Mouse (Mus musculus): ENCODE results near the gene Prss45. TPM values are rescaled to one million over a fixed set of nuclear protein-coding genes. Genes with fewer than 3 reads are reported as not detected.

Gene Prss45
- polyA plus RNA-seq, 1 experiment, result not detected

DNA sequence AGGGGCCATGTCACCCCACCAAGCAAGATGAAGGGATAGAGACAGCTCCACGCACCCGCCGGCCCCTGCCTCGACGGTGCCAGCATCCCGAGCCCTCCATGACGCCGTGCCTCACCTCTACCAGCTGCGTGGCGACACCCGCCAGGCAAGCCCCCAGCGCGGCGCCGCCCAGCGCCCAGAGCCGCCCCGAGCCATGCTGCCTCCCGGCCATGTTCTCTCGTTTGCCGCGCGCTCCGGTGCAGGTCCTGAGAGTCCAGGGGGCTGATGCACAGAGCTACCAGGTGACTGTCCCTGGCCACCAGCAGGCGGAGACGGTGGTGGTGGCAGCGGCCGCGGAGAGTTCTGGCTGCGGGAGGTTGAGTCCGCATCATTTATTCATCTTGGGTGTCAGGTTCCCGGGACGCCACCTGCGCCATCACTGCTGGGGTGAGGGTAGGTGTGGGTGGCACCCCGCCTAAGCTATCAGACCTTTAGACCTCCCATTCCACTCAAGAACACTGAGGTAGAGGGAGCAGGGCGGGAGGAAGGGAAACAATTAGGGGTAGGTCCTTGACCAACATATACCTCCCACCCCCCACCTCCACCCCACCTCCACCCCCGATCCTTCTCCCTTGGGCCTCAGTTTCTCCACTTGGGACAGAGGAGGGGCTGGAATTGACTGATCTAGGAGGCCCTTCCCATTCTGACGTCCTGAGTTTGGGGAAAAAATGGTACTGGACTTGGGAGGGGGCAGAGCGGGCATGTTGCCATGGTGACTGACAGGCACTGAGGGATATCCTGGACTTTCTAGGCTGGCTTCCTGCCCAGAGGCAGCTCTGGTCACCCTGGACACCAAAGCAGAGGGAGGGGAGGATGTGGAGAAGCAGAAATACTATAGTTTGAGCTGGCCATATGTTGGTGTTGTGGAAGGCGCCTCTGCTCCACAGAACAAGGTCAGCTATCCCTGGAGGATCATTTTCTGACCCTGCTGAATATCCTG is 39.6 kb downstream of the Prss45 start:
- no peaks in the 10 kb centered on the region; the same call in 1 of the 2 replicates for H3K4me1 ChIP-seq (ENCODE audit: control insufficient read depth, insufficient read depth, insufficient read length)
- 31% methylated on average over 40 of the region's 40 CpGs for WGBS
- H3K4me3 ChIP-seq (ENCODE audit: extremely low read depth, insufficient read depth, insufficient read length), result peak overlapping the region; percentile 13; the same call in 1 of the 2 replicates
- no peaks in the 10 kb centered on the region for H3K36me3 ChIP-seq (ENCODE audit: control insufficient read depth, insufficient read depth, low read length)
- no peaks in the 10 kb centered on the region for H3K27me3 ChIP-seq (ENCODE audit: control insufficient read depth, insufficient read depth, low read length)
- no peak overlapping the region for H3K27ac ChIP-seq (ENCODE audit: insufficient read depth, low read length)
- no peak for TF ChIP-seq CTCF (IDR thresholded peaks at IDR 0.05; ENCODE audit: extremely low read depth, insufficient read depth, insufficient read length, insufficient replicate concordance)
- no peak for TF ChIP-seq POLR2A (IDR thresholded peaks at IDR 0.05; ENCODE audit: low read depth, low read length)
- DNase-seq (ENCODE audit: low read depth in 1 of 2, low spot score in 2 of 2), result no peak

DNA sequence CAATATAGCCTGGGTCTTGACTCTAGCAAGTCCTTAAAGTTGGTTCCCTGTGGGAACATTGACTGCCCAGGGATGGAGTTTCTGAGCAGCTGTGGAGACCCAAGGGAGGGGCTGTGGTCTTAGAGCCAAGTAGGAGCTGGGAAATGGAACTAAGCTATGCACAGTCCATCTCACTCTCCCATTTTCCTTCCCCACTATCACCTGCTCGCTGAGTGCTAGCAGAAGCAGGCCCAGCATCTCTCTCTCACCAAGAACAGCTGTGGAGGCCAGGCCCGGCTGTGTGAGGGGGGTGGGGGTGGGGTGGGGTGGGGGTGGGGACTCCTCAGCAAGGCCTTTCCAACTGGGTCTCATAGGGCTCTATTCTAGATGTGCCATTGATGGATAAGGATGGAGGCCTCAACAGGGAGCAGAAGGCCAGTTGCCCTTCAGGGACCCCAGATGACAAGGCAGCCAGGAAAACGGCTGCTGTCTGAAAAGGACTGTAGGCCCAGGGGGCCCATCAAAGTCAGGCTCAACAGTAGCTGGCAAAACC is 40.3 kb downstream of the Prss45 start:
- DNase-seq (ENCODE audit: low read depth in 1 of 2, low spot score in 2 of 2), result no peak
- 84% methylated on average over 3 of the region's 3 CpGs for WGBS
- H3K27me3 ChIP-seq (ENCODE audit: control insufficient read depth, insufficient read depth, low read length), result no peaks in the 10 kb centered on the region
- H3K4me3 ChIP-seq (ENCODE audit: extremely low read depth, insufficient read depth, insufficient read length), result no peak overlapping the region
- no peak overlapping the region for H3K27ac ChIP-seq (ENCODE audit: insufficient read depth, low read length)
- no peak for TF ChIP-seq CTCF (IDR thresholded peaks at IDR 0.05; ENCODE audit: extremely low read depth, insufficient read depth, insufficient read length, insufficient replicate concordance)
- TF ChIP-seq POLR2A (IDR thresholded peaks at IDR 0.05; ENCODE audit: low read depth, low read length), result no peak
- no peaks in the 10 kb centered on the region for H3K36me3 ChIP-seq (ENCODE audit: control insufficient read depth, insufficient read depth, low read length)
- no peaks in the 10 kb centered on the region; the same call in 1 of the 2 replicates for H3K4me1 ChIP-seq (ENCODE audit: control insufficient read depth, insufficient read depth, insufficient read length)

DNA sequence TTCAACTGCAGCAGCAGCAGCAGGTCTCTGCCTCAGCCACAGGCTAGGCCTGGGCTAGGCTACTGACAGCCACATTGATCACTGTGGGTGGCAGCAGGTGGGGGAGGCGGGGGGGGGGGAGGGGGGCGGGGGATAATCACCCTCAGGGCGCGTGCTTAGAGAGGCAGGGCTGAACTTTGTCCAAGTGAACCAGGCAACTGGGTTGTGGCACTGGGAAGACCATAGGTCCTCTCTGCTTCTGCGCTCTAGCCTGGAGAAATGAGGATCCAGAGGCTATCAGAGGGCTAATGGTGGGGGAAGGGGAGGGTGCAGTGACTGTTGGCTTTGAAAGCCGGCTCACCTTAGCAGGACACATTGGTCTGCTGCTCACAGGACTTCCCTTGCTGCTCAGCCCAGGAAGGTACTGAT is 40.9 kb downstream of the Prss45 start:
- 78% methylated on average over 6 of the region's 6 CpGs for WGBS
- no peak for DNase-seq (ENCODE audit: low read depth in 1 of 2, low spot score in 2 of 2)
- no peaks in the 10 kb centered on the region; the same call in 1 of the 2 replicates for H3K27me3 ChIP-seq (ENCODE audit: control insufficient read depth, insufficient read depth, low read length)
- H3K4me1 ChIP-seq (ENCODE audit: control insufficient read depth, insufficient read depth, insufficient read length), result no peaks in the 10 kb centered on the region; the same call in 1 of the 2 replicates
- no peak for TF ChIP-seq CTCF (IDR thresholded peaks at IDR 0.05; ENCODE audit: extremely low read depth, insufficient read depth, insufficient read length, insufficient replicate concordance)
- no peak for TF ChIP-seq POLR2A (IDR thresholded peaks at IDR 0.05; ENCODE audit: low read depth, low read length)
- no peak overlapping the region for H3K4me3 ChIP-seq (ENCODE audit: extremely low read depth, insufficient read depth, insufficient read length)
- no peak overlapping the region for H3K27ac ChIP-seq (ENCODE audit: insufficient read depth, low read length)
- no peaks in the 10 kb centered on the region for H3K36me3 ChIP-seq (ENCODE audit: control insufficient read depth, insufficient read depth, low read length)

DNA sequence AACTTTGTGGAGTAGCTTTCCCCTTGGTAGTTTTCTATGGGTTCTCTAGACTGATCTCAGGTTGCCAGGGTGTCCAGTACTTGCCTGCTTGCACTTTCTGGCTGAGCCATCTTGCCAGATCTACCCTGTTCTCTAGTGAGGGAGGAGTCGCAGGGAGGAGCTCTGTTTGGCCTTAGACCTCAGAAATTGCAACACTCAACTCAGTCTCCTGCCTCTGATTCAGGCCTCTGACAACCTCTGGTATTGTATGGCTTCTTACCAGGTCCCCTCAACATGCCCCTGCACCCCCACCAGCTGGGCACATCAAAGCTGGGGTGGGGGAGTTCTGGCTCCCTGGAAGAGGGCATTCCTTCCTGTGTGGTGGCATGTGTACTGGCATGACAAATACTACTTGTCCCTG is 43.0 kb downstream of the Prss45 start:
- WGBS, result 61% methylated on average over 1 of the region's 1 CpGs
- no peaks in the 10 kb centered on the region; the same call in 1 of the 2 replicates for H3K4me1 ChIP-seq (ENCODE audit: control insufficient read depth, insufficient read depth, insufficient read length)
- H3K27ac ChIP-seq (ENCODE audit: insufficient read depth, low read length), result peak overlapping the region; percentile 5; the same call in 1 of the 2 replicates
- DNase-seq (ENCODE audit: low read depth in 1 of 2, low spot score in 2 of 2), result no peak
- H3K27me3 ChIP-seq (ENCODE audit: control insufficient read depth, insufficient read depth, low read length), result no peaks in the 10 kb centered on the region; the same call in 1 of the 2 replicates
- H3K4me3 ChIP-seq (ENCODE audit: extremely low read depth, insufficient read depth, insufficient read length), result no peak overlapping the region
- H3K36me3 ChIP-seq (ENCODE audit: control insufficient read depth, insufficient read depth, low read length), result no peaks in the 10 kb centered on the region
- TF ChIP-seq CTCF (IDR thresholded peaks at IDR 0.05; ENCODE audit: extremely low read depth, insufficient read depth, insufficient read length, insufficient replicate concordance), result no peak
- no peak for TF ChIP-seq POLR2A (IDR thresholded peaks at IDR 0.05; ENCODE audit: low read depth, low read length)

DNA sequence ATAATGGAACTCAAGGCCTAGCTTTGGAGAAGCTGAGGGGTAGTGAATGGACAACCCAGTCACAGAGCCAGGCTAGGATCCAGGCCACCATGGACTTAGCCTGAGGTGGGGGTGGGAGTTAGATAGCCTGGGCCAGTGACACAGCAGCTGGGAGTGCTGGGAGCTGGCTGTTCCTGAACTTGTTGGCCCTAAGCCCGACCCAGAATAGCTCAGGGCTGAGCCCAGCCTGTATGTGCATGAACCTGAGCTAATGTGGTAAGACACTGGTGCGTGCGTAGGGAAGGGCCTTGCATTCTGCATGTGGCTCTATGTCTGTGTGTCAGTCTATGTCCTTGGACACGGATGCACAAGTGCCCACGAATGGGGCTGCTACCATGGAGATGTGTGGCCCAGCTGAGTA is 43.5 kb downstream of the Prss45 start:
- TF ChIP-seq POLR2A (IDR thresholded peaks at IDR 0.05; ENCODE audit: low read depth, low read length), result no peak
- DNase-seq (ENCODE audit: low read depth in 1 of 2, low spot score in 2 of 2), result no peak
- Histone ChIP-seq H3K27ac (ENCODE audit: insufficient read depth, low read length) (0 out of 2 replicates have a peak overlapping the region, but pooled peaks have one; percentile 5), H3K27me3 (ENCODE audit: control insufficient read depth, insufficient read depth, low read length) (no peaks in the 10 kb centered on the region; the same call in 1 of the 2 replicates), H3K4me1 (ENCODE audit: control insufficient read depth, insufficient read depth, insufficient read length) (no peaks in the 10 kb centered on the region; the same call in 1 of the 2 replicates), H3K36me3 (ENCODE audit: control insufficient read depth, insufficient read depth, low read length) (no peaks in the 10 kb centered on the region), H3K4me3 (ENCODE audit: extremely low read depth, insufficient read depth, insufficient read length) (no peak overlapping the region)
- 77% methylated on average over 5 of the region's 5 CpGs for WGBS

DNA sequence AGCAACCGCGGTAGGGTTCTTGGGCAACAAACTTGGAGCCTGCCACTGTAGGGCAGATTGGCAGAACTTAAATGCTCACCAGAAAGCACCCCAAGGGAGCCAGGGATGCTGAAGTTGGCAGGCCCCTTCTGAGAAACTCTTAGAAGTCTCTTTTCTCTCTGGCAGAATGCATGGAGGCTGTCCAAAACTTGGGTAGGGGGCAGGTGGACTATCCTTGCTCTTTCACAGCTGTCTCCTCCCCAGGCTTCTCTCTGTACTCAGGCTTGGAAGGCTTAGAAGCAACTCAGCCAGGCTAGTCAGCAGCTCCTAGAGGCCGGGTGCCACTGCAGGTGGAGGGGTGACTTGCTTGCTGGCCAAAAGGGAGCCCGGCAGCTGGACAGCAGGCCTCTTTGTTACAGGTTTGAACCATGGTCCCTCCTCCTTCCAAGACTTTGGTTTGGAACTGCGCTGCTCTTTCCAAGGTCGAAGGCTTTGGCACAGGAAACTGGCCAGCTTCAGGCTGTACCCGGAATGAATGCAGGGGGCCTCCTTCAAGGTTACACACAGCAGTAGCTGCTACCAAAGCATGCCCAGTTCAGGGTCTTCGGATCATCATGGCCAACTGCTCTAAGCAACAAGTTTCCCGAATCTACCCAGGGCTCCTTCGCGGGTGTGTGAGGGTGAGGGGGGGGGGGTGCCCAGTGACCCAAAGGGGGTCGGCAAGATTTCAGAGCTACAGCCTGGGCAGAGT is 45.0 kb downstream of the Prss45 start, which contains the start of gene Als2cl:
Gene Als2cl (plus strand): TSS at position 680 of the 730 bp plus-strand sequence.
- Histone ChIP-seq H3K36me3 (ENCODE audit: control insufficient read depth, insufficient read depth, low read length) (no peaks in the 10 kb centered on the region), H3K4me1 (ENCODE audit: control insufficient read depth, insufficient read depth, insufficient read length) (no peaks in the 10 kb centered on the region; the same call in 1 of the 2 replicates), H3K4me3 (ENCODE audit: extremely low read depth, insufficient read depth, insufficient read length) (peak within 1 kb of the TSS; percentile 72), H3K27ac (ENCODE audit: insufficient read depth, low read length) (peak within 1 kb of the TSS; percentile 86), H3K27me3 (ENCODE audit: control insufficient read depth, insufficient read depth, low read length) (no peaks in the 10 kb centered on the region; the same call in 1 of the 2 replicates)
- DNase-seq (ENCODE audit: low read depth in 1 of 2, low spot score in 2 of 2), result no peak
- TF ChIP-seq POLR2A (IDR thresholded peaks at IDR 0.05; ENCODE audit: low read depth, low read length) (no peak), CTCF (IDR thresholded peaks at IDR 0.05; ENCODE audit: extremely low read depth, insufficient read depth, insufficient read length, insufficient replicate concordance) (no peak)
- 32% methylated on average over 12 of the region's 12 CpGs for WGBS
